Mouse (Mus musculus): ENCODE measurements around the gene Asb10. TPM values are rescaled to one million over a fixed set of nuclear protein-coding genes. Genes with fewer than 3 reads are reported as not detected.

The Asb10 gene
- total and polyA plus RNA-seq, 2 experiments = 0.10 TPM; not detected in 1

- H3K27ac ChIP-seq (replicated peaks; ENCODE audit: insufficient read depth, low read depth, low read length) = no peak overlapping the region
- H3K36me3 ChIP-seq (ENCODE audit: control insufficient read depth, insufficient read depth, low read length) = no peaks in the 10 kb centered on the region
- no peaks in the 10 kb centered on the region; the same call in 1 of the 2 replicates for H3K4me1 ChIP-seq (ENCODE audit: control insufficient read depth, insufficient read depth, low read length)
- WGBS = 88% methylated on average over 22 of the region's 22 CpGs
- peaks cover 5% of the 10 kb centered on the region for H3K27me3 ChIP-seq (ENCODE audit: control insufficient read depth, insufficient read depth, low read length)
- no peak overlapping the region for H3K4me3 ChIP-seq (ENCODE audit: insufficient read depth, low read depth, low read length)
- TF ChIP-seq CTCF (IDR thresholded peaks at IDR 0.05; ENCODE audit: low read depth, low read length) (no peak), POLR2A (IDR thresholded peaks at IDR 0.05; ENCODE audit: extremely low read depth, insufficient read depth, low read length) (no peak)
- DNase-seq (ENCODE audit: extremely low read depth, low read depth, low spot score) = no peak
- no peak overlapping the region for H3K9ac ChIP-seq (ENCODE audit: low read depth, low read length)
- no peaks in the 10 kb centered on the region for H3K79me2 ChIP-seq (ENCODE audit: control insufficient read depth, insufficient read depth, low read length)
Measured at GRCm38 (mm10) chr5:24539571-24540296, 1.0 kb downstream of the Asb10 start.

- no peak overlapping the region for H3K4me3 ChIP-seq (ENCODE audit: insufficient read depth, low read depth, low read length)
- WGBS = 69% methylated on average over 16 of the region's 16 CpGs
- peaks cover 5% of the 10 kb centered on the region for H3K27me3 ChIP-seq (ENCODE audit: control insufficient read depth, insufficient read depth, low read length)
- H3K79me2 ChIP-seq (ENCODE audit: control insufficient read depth, insufficient read depth, low read length) = no peaks in the 10 kb centered on the region
- no peak for TF ChIP-seq CTCF (IDR thresholded peaks at IDR 0.05; ENCODE audit: low read depth, low read length)
- no peak for TF ChIP-seq POLR2A (IDR thresholded peaks at IDR 0.05; ENCODE audit: extremely low read depth, insufficient read depth, low read length)
- no peaks in the 10 kb centered on the region; the same call in 1 of the 2 replicates for H3K4me1 ChIP-seq (ENCODE audit: control insufficient read depth, insufficient read depth, low read length)
- no peak overlapping the region for H3K27ac ChIP-seq (replicated peaks; ENCODE audit: insufficient read depth, low read depth, low read length)
- no peaks in the 10 kb centered on the region for H3K36me3 ChIP-seq (ENCODE audit: control insufficient read depth, insufficient read depth, low read length)
- no peak overlapping the region for H3K9ac ChIP-seq (ENCODE audit: low read depth, low read length)
- DNase-seq (ENCODE audit: extremely low read depth, low read depth, low spot score) = no peak
Measured at GRCm38 (mm10) chr5:24537618-24538017, 3.2 kb downstream of the Asb10 start.

GRCm38 (mm10) chr5:24536511-24536910 lies 4.3 kb downstream of the Asb10 start:
- no peak for DNase-seq (ENCODE audit: extremely low read depth, low read depth, low spot score)
- peaks cover 5% of the 10 kb centered on the region for H3K27me3 ChIP-seq (ENCODE audit: control insufficient read depth, insufficient read depth, low read length)
- no peak overlapping the region for H3K27ac ChIP-seq (replicated peaks; ENCODE audit: insufficient read depth, low read depth, low read length)
- H3K4me1 ChIP-seq (ENCODE audit: control insufficient read depth, insufficient read depth, low read length) = no peaks in the 10 kb centered on the region; the same call in 1 of the 2 replicates
- no peak overlapping the region for H3K4me3 ChIP-seq (ENCODE audit: insufficient read depth, low read depth, low read length)
- no peaks in the 10 kb centered on the region for H3K36me3 ChIP-seq (ENCODE audit: control insufficient read depth, insufficient read depth, low read length)
- TF ChIP-seq POLR2A (IDR thresholded peaks at IDR 0.05; ENCODE audit: extremely low read depth, insufficient read depth, low read length) = no peak
- TF ChIP-seq CTCF (IDR thresholded peaks at IDR 0.05; ENCODE audit: low read depth, low read length) = no peak
- 82% methylated on average over 5 of the region's 5 CpGs for WGBS
- no peaks in the 10 kb centered on the region for H3K79me2 ChIP-seq (ENCODE audit: control insufficient read depth, insufficient read depth, low read length)
- H3K9ac ChIP-seq (ENCODE audit: low read depth, low read length) = no peak overlapping the region

DNA sequence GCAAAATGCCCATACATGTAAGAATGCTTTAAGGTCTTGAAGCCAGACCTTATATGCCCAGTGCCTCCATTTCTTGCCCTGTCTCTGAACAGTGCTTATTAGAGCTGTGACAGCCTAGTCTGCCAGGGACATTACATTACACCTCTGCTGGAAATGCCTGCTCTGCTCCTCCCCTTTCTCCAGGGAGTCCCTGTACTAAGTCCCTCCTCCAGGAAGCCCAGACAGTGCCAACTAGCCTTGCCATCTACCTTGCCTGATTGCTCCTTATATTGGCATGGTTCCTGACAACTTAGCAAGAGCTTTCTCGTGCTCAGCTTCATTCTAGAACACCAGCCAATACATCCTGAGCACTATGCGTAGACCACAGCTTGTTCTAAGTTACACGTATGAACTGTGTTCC lies 5.0 kb downstream of the Asb10 start:
- DNase-seq (ENCODE audit: extremely low read depth, low read depth, low spot score) = no peak
- no peak for TF ChIP-seq POLR2A (IDR thresholded peaks at IDR 0.05; ENCODE audit: extremely low read depth, insufficient read depth, low read length)
- no peak for TF ChIP-seq CTCF (IDR thresholded peaks at IDR 0.05; ENCODE audit: low read depth, low read length)
- Histone ChIP-seq H3K9ac (ENCODE audit: low read depth, low read length) (no peak overlapping the region), H3K4me1 (ENCODE audit: control insufficient read depth, insufficient read depth, low read length) (no peaks in the 10 kb centered on the region; the same call in 1 of the 2 replicates), H3K4me3 (ENCODE audit: insufficient read depth, low read depth, low read length) (no peak overlapping the region), H3K36me3 (ENCODE audit: control insufficient read depth, insufficient read depth, low read length) (no peaks in the 10 kb centered on the region), H3K27ac (replicated peaks; ENCODE audit: insufficient read depth, low read depth, low read length) (no peak overlapping the region), H3K27me3 (ENCODE audit: control insufficient read depth, insufficient read depth, low read length) (peaks cover 5% of the 10 kb centered on the region), H3K79me2 (ENCODE audit: control insufficient read depth, insufficient read depth, low read length) (no peaks in the 10 kb centered on the region)
- 79% methylated on average over 3 of the region's 3 CpGs for WGBS

DNA sequence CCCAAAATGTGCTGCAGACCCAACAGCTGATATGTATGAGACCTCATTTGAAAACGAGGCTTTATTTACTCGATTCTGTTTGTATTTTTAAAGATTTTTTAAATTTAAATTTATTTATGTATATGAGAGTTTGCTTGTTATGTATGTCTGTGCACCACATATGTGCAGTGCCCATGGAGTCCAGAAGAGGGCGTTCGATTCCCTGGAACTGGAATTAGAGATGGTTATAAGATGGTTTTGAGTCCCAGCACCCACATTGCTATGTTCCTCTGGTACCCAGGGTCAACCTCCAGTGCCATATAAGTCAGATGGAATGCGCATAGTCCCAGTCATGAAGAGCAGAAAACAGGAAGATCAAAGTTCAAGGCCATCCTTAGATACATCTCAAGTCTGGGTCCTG lies 6.5 kb downstream of the Asb10 start:
- WGBS = 46% methylated on average over 5 of the region's 5 CpGs
- H3K4me1 ChIP-seq (ENCODE audit: control insufficient read depth, insufficient read depth, low read length) = no peaks in the 10 kb centered on the region

DNA sequence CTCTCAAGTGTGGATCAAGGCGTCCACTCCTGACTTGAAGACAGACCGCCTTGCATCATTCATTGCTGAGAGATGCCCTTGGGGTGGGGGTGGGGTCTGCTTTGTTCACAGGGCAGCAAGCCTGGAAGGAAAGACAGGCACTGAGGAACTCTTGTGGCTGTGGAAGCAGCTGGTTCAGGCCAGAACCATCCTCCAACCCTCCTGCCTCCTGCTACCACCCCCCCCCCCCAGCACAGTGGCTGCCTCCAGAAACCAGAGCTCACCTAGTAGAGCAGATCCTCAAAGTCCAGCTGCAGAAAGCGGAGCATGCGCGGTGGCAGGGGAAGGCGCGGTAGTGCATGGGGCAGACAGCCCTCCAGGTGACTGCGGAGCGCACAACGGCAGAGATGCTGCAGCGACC lies 7.4 kb downstream of the Asb10 start:
- no peak overlapping the region for H3K9ac ChIP-seq (ENCODE audit: low read depth, low read length)
- no peaks in the 10 kb centered on the region for H3K36me3 ChIP-seq (ENCODE audit: control insufficient read depth, insufficient read depth, low read length)
- H3K79me2 ChIP-seq (ENCODE audit: control insufficient read depth, insufficient read depth, low read length) = no peaks in the 10 kb centered on the region
- peaks cover 5% of the 10 kb centered on the region for H3K27me3 ChIP-seq (ENCODE audit: control insufficient read depth, insufficient read depth, low read length)
- no peak for DNase-seq (ENCODE audit: extremely low read depth, low read depth, low spot score)
- no peaks in the 10 kb centered on the region for H3K4me1 ChIP-seq (ENCODE audit: control insufficient read depth, insufficient read depth, low read length)
- no peak overlapping the region for H3K27ac ChIP-seq (replicated peaks; ENCODE audit: insufficient read depth, low read depth, low read length)
- 57% methylated on average over 11 of the region's 11 CpGs for WGBS
- H3K4me3 ChIP-seq (ENCODE audit: insufficient read depth, low read depth, low read length) = no peak overlapping the region
- TF ChIP-seq CTCF (IDR thresholded peaks at IDR 0.05; ENCODE audit: low read depth, low read length) (no peak), POLR2A (IDR thresholded peaks at IDR 0.05; ENCODE audit: extremely low read depth, insufficient read depth, low read length) (no peak)

More for the DNA sequence above, 6.5 kb downstream of the Asb10 start:
- TF ChIP-seq CTCF (IDR thresholded peaks at IDR 0.05; ENCODE audit: low read depth, low read length) (peak; percentile 9; the same call in 1 of the 2 replicates), POLR2A (IDR thresholded peaks at IDR 0.05; ENCODE audit: extremely low read depth, insufficient read depth, low read length) (no peak)
- Histone ChIP-seq H3K27ac (replicated peaks; ENCODE audit: insufficient read depth, low read depth, low read length) (no peak overlapping the region), H3K4me3 (ENCODE audit: insufficient read depth, low read depth, low read length) (no peak overlapping the region), H3K27me3 (ENCODE audit: control insufficient read depth, insufficient read depth, low read length) (peaks cover 5% of the 10 kb centered on the region), H3K36me3 (ENCODE audit: control insufficient read depth, insufficient read depth, low read length) (no peaks in the 10 kb centered on the region), H3K9ac (ENCODE audit: low read depth, low read length) (no peak overlapping the region), H3K79me2 (ENCODE audit: control insufficient read depth, insufficient read depth, low read length) (no peaks in the 10 kb centered on the region)
- peak; percentile 6 for DNase-seq (ENCODE audit: extremely low read depth, low read depth, low spot score)
